Mouse (Mus musculus) liver, embryonic 16.5 days (tissue): ENCODE results near the gene Tmem19. TPM values are rescaled to one million over a fixed set of nuclear protein-coding genes. Genes with fewer than 3 reads are reported as not detected.
A peak's percentile ranks its signal among the peaks of the same experiment; 100 is the strongest.

Experiments used
- ATAC-seq: fragments of 200-750 bp; cut with Nextera tagmentation; 2 replicates; pipeline ENCODE4 v1.8.0; 2017; ENCODE audit warnings: low read depth, mild to moderate bottlenecking, moderate number of reproducible peaks, moderate library complexity
- H3K27ac ChIP-seq: fragments of 300-500 bp; sonication (generic); 2 replicates; pipeline ENCODE4 v1.5.1; 2014; ENCODE audit warnings: mild to moderate bottlenecking, low read length
- H3K27me3 ChIP-seq: fragments of 300-500 bp; sonication (generic); 2 replicates; pipeline ENCODE4 v1.6.1; 2014; ENCODE audit warnings: low read depth, low read length, mixed read lengths; ENCODE audit not compliant: control insufficient read depth, insufficient read depth
- H3K36me3 ChIP-seq: fragments of 300-500 bp; sonication (generic); 2 replicates; pipeline ENCODE4 v1.6.1; 2014; ENCODE audit warnings: mild to moderate bottlenecking; ENCODE audit not compliant: control insufficient read depth, insufficient read depth
- H3K4me1 ChIP-seq: fragments of 300-500 bp; sonication (generic); 2 replicates; pipeline ENCODE4 v1.6.1; 2014; ENCODE audit warnings: low read depth, low read length, mixed read lengths; ENCODE audit not compliant: control insufficient read depth
- H3K4me2 ChIP-seq: fragments of 300-500 bp; sonication (generic); 2 replicates; pipeline ENCODE4 v1.6.1; 2014; ENCODE audit warnings: low read depth, low read length, mixed read lengths
- H3K4me3 ChIP-seq: fragments of 300-500 bp; sonication (generic); 2 replicates; pipeline ENCODE4 v1.5.1; 2014; ENCODE audit warnings: low read depth, mild to moderate bottlenecking, low read length
- H3K9ac ChIP-seq: fragments of 300-500 bp; sonication (generic); 2 replicates; pipeline ENCODE4 v1.6.1; 2014; ENCODE audit warnings: low read depth, low read length
- H3K9me3 ChIP-seq: fragments of 300-500 bp; sonication (generic); replicated peaks from 2 replicates; pipeline ENCODE4 v1.6.1; 2016; ENCODE audit warnings: low read length; ENCODE audit not compliant: control insufficient read depth
- WGBS: fragments of 180-500 bp; shearing (Covaris S2); extraction: QIAGEN DNeasy Blood & Tissue Kit; methylation state at CpG from one replicate; pipeline ENCODE4 v1.1.7; 2014; ENCODE audit not compliant: insufficient replicate concordance; 5-methylcytosine and 5-hydroxymethylcytosine counted together
- polyA plus RNA-seq: library from polyadenylated mRNA; unstranded; fragments of >200 nt; fragmentation: Nextera tagmentation; extraction: Ambion mirVana; gene quantifications from 2 replicates; pipeline ENCODE4 v1.2.1, GENCODE M21; 2015

The Tmem19 gene
- polyA plus RNA-seq, 1 experiment from 2014 or later = 9.9 TPM

DNA sequence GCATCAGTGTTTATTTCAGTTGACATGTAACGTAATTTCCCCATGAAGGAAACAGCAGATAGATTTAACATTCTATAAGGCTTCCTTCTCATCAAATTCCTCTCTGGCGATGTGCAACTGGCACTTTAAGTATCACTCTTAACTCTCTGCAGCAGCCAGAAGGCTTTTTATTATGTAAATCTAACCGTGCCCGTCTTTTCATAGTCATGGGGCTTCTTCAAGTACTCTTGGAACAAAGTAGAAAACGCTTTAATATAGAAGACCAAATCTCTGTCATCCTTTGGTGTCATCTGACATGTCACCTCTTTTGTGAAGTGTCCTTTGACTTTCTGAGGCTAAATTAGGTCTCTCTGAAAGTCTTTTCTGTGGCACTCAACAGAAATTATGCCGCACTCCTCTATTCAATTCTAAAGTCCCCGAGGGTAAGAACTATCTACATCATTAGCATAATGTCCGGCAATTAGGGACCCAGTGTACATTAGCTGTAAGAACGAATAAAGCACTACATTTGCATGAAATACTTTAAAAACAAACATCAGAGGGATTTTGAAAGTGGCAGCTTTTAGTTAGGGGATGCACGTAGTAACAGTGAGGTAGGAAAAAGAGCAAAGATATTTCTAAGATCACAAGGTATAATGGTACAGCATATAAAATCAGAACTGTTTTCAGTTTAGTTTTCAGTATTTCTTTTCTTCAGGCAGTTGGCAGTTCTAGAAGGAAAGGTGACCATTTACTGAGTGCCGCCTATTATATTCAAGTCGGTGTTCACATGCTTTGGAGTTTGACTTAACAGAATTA lies 20.7 kb upstream of the Tmem19 start:
- peak overlapping the region; percentile 75 for H3K9ac ChIP-seq
- H3K9me3 ChIP-seq = no peaks in the 10 kb centered on the region
- 52% methylated on average over 12 of the region's 12 CpGs for WGBS
- peak overlapping the region; percentile 63 for H3K4me2 ChIP-seq
- no peaks in the 10 kb centered on the region for H3K27me3 ChIP-seq
- peak overlapping the region; percentile 85 for H3K4me3 ChIP-seq
- peaks cover 20% of the 10 kb centered on the region for H3K4me1 ChIP-seq
- no peaks in the 10 kb centered on the region for H3K36me3 ChIP-seq
- no peak for ATAC-seq
- H3K27ac ChIP-seq = no peak overlapping the region

DNA sequence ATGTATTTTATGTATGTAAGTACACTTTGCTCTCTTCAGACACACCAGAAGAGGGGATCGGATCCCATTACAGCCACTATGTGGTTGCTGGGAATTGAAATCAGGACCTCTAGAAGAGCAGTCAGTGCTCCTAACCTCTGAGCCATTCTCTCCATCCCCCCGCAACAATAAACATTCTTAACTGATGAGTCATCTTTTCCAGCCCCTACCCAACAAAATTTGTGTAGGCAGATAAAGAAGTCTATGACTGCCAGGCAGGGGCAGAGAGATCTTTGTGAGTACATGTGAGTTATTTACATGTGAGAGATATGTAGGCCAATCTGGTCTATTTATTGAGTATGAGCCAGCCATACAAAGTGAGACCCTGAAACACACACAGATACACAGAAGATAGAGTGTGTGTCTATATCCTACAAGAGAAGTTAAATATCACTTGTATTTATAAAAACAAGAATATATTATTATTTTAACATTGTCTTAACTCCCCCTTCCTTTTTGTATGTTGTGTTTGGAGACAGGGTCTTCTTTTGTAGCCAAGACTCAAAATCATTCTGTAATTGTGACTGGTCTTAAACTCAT lies 19.3 kb upstream of the Tmem19 start:
- H3K9me3 ChIP-seq = no peaks in the 10 kb centered on the region
- no peaks in the 10 kb centered on the region for H3K27me3 ChIP-seq
- H3K27ac ChIP-seq = no peak overlapping the region
- H3K4me1 ChIP-seq = peaks cover 15% of the 10 kb centered on the region
- H3K4me3 ChIP-seq = no peak overlapping the region
- no peak for ATAC-seq
- H3K4me2 ChIP-seq = no peak overlapping the region
- H3K9ac ChIP-seq = no peak overlapping the region
- 68% methylated on average over 2 of the region's 2 CpGs for WGBS
- no peaks in the 10 kb centered on the region for H3K36me3 ChIP-seq

DNA sequence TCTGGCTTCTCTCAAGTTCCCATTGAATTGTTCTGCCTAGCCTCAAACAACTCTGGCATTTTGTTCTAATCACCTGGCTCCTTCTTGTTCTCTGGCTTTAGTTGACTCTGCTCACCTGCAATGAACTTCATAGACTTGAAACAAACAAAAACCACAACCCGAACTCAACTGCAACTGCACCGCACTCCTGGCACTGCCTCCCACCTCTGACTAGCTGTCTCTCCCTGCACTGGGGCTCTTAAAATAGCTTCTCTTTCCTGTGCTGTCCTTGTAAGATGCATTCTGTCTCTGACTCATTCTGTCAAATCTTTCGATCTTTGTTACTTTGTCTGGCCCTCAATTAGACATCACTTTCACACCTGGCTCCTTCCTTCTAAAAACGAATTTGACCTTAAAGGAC lies 850 bp upstream of the Tmem19 start:
- Histone ChIP-seq H3K4me3 (peak overlapping the region; percentile 78), H3K27ac (peak overlapping the region; percentile 96), H3K4me1 (peaks cover 21% of the 10 kb centered on the region), H3K4me2 (peak overlapping the region; percentile 94), H3K36me3 (no peaks in the 10 kb centered on the region), H3K9me3 (no peaks in the 10 kb centered on the region), H3K27me3 (no peaks in the 10 kb centered on the region), H3K9ac (peak overlapping the region; percentile 64)
- 54% methylated on average over 4 of the region's 4 CpGs for WGBS
- ATAC-seq = no peak

DNA sequence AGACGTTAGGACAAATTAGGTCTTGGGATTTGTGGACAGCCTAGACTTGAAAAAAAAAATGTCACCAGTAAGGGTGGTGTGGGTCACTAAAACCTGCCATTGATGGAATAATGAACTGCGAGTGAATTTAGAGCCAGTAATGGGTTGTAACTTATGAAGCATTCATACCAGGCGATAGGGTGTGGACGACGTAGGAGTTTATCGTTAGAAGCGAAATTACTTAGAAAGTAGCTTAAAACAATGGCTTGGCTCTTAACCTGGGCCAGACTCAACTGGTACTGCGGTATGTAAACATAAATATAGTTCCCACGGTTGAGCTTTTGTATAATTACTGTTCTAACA lies 293 bp upstream of the Tmem19 start:
- peak overlapping the region; percentile 94 for H3K4me2 ChIP-seq
- H3K4me1 ChIP-seq = peaks cover 21% of the 10 kb centered on the region
- 7% methylated on average over 9 of the region's 9 CpGs for WGBS
- no peaks in the 10 kb centered on the region for H3K9me3 ChIP-seq
- H3K4me3 ChIP-seq = peak overlapping the region; percentile 78
- peak overlapping the region; percentile 64 for H3K9ac ChIP-seq
- no peaks in the 10 kb centered on the region for H3K27me3 ChIP-seq
- ATAC-seq = peak; percentile 35
- H3K36me3 ChIP-seq = no peaks in the 10 kb centered on the region
- H3K27ac ChIP-seq = peak overlapping the region; percentile 96

DNA sequence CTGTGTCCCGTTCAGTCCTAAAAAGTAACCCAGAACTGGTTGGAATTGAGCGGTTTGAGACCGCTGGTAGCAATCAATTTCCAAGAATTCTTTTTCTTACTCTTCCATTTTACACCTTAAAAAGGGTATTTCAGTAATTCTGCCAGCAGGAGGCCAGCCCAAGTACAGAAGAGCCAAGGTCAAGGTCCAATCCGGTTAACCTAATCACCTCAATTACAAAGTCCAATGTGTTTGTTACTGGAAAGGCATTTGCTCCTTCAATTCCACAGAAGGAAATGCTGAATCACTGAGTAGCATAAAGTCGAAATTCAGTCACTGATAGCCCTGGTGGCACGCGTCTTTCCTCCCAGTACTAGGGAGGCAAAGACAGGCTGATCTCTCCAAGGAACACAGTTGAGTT lies 3.2 kb downstream of the Tmem19 start:
- Histone ChIP-seq H3K4me2 (no peak overlapping the region), H3K4me3 (no peak overlapping the region), H3K27me3 (no peaks in the 10 kb centered on the region), H3K36me3 (no peaks in the 10 kb centered on the region), H3K9ac (no peak overlapping the region), H3K27ac (no peak overlapping the region), H3K9me3 (no peaks in the 10 kb centered on the region), H3K4me1 (peaks cover 21% of the 10 kb centered on the region)
- no peak for ATAC-seq
- WGBS = 76% methylated on average over 7 of the region's 7 CpGs

DNA sequence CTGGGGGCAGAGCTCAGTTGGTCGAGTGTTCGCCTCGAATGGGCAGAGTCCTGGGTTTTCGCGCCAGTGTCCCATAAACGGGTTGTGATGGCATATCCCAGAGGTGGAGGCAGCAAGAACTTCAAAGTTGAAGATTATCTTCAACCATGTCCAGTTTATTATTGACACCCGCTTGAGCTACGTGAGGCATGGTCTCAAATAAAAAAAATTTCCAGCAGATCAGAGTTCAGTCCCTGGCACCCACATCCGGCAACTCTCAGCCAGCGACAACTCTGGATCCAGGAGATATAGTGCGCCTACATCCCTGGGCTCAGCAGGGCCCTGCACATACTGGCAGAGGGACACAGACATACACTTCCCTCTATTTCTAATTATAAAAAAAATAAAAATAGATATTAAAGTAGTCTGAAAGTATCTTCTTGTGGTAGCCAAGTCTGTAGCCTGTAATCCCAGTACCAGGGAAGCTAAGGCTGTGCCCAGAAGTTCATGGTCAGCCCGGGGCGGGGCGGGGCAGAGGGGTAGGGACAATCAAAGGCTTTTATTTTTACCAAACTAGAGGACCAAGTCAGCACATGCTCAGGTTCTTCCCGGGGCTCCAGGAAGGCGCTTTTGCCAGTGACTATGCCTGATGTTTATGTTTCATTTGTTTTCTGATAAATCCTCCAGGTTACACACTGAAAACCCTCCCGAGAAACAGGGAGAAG lies 3.9 kb downstream of the Tmem19 start:
- no peaks in the 10 kb centered on the region for H3K9me3 ChIP-seq
- no peak overlapping the region for H3K27ac ChIP-seq
- H3K4me1 ChIP-seq = peaks cover 15% of the 10 kb centered on the region
- no peaks in the 10 kb centered on the region for H3K27me3 ChIP-seq
- H3K9ac ChIP-seq = no peak overlapping the region
- WGBS = 80% methylated on average over 17 of the region's 17 CpGs
- H3K4me3 ChIP-seq = no peak overlapping the region
- no peak for ATAC-seq
- no peaks in the 10 kb centered on the region for H3K36me3 ChIP-seq
- H3K4me2 ChIP-seq = no peak overlapping the region

DNA sequence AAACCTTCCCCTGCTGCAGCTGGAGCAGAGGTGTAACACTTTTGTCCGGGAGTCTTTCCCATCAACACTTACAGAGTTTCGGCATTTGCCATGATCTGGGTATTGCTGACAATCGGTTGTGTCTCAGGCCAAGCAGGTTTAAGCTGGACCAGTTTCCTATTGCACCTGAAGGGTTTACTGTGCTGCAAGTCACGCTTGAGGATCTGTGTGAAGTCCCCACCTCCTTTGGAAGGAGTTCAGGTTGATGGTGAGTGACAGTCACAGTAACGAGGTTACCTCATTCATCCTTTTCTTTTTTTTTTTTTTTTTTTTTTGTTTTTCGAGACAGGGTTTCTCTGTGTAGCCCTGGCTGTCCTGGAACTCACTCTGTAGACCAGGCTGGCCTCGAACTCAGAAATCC lies 6.2 kb downstream of the Tmem19 start:
- ATAC-seq = no peak
- Histone ChIP-seq H3K4me2 (no peak overlapping the region), H3K27ac (no peak overlapping the region), H3K9ac (no peak overlapping the region), H3K36me3 (no peaks in the 10 kb centered on the region), H3K4me1 (peaks cover 4% of the 10 kb centered on the region), H3K9me3 (no peaks in the 10 kb centered on the region), H3K27me3 (no peaks in the 10 kb centered on the region), H3K4me3 (no peak overlapping the region)
- WGBS = 84% methylated on average over 5 of the region's 7 CpGs

DNA sequence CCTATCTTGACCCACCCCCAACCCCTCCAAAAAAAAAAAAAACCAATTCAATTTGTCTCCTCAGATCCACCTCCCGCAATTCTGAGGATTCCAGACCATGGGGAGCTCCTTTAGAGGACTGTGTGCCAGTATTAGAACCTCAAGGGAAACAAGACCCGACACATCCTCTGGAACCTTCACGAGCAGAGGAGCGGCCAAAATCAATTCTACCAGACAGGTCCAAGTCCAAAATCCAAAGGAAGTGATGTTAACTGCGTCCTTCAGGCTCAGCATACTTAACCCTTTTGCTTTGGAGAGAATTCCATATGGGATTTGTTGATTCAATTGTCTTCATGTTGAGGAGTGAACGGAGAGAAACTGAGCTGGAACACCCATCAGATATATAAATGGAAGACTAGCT lies 7.3 kb downstream of the Tmem19 start:
- Histone ChIP-seq H3K36me3 (no peaks in the 10 kb centered on the region), H3K4me3 (no peak overlapping the region), H3K4me2 (no peak overlapping the region), H3K9me3 (no peaks in the 10 kb centered on the region), H3K27ac (no peak overlapping the region), H3K9ac (no peak overlapping the region), H3K4me1 (no peaks in the 10 kb centered on the region), H3K27me3 (no peaks in the 10 kb centered on the region)
- ATAC-seq = no peak
- 71% methylated on average over 6 of the region's 6 CpGs for WGBS

DNA sequence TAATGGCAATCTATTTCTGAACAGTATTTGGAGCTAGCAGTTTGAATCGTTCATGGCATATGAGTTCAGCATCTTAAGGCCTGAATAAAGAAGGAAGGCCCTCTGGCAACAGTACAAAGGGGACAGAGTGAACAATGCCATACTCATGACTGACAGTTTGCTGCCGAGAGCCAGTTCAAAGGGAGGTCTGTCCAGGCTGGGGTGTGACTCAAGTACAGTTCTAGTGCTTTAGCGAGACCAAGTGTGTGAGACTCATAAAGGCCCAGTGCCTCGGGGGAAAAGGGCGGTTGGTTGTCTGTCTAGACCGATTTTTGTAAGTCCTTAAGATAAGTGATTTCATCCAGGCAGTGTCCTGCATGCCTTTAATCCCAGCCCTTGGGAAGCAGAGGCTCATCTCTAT lies 7.7 kb downstream of the Tmem19 start:
- Histone ChIP-seq H3K4me3 (no peak overlapping the region), H3K27ac (no peak overlapping the region), H3K36me3 (no peaks in the 10 kb centered on the region), H3K4me2 (no peak overlapping the region), H3K9me3 (no peaks in the 10 kb centered on the region), H3K4me1 (no peaks in the 10 kb centered on the region), H3K27me3 (no peaks in the 10 kb centered on the region), H3K9ac (no peak overlapping the region)
- no peak for ATAC-seq
- WGBS = 77% methylated on average over 6 of the region's 6 CpGs
